Comparison of ENCODE assay signal across 1 mouse cellular context in the genomic region with DNA sequence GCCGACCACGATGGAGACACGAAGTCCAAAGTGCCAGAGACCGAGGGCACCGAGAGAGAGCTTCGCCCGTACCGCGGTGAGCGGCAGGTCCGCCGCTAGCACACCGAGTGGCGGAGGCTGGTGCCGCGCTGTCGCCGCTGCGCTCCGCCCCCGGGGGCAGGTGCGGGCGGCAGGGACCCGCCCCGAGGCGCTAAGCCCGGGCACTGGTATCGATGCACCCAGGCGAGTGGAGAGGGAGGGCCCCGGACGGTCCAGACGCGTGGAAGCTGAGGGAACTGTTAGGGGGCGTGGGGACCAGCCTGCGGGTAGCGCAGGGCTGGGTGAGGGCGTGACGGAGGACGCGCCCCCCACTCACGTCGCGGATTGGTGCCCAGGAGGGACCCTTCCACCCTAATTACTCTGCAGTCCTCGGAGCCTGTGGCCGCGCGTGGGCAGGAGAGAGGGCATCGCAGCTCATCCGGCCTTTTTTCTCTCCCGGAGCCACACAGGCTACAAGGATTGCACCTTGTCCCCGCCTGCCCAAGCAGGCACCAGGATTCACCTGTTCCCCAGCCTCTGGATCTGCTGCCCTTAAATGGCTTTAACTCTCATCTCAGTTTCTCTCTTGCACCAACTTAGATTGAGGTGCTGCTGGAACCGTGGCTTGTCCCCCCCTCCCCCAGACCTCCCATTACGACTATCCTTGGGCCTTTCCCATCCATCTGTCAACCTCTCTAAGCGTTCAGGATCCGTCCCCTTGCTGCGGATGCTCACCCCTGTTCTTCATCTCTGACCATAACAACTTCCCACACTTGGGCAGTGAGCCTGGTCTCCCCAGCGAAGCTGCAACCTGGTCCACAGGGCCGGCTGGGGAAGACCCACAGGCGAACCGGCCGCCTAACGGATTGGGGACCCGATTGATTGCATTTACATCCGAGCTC.
A peak's percentile ranks its signal among the peaks of the same experiment; 100 is the strongest.
TF ChIP-seq lines count a peak whose summit lies in the region.

No protein-coding gene starts in this region.

TF ChIP-seq in CH12.LX, 34 proteins besides CTCF, POLR2A, EP300 and RAD21 (continued from another document):
- TF ChIP-seq KAT2A (IDR thresholded peaks at IDR 0.05; ENCODE audit: insufficient replicate concordance, low read length) (no peak), TCF12 (IDR thresholded peaks at IDR 0.05; ENCODE audit: low read depth, low read length) (peak; percentile 32; the same call in 1 of the 2 replicates), RCOR1 (conservative IDR thresholded peaks at IDR 0.05; ENCODE audit: low read depth, low read length) (no peak), BHLHE40 (IDR thresholded peaks at IDR 0.05; ENCODE audit: low read depth, low read length) (peak; percentile 28; the same call in 1 of the 2 replicates), MEF2A (IDR thresholded peaks at IDR 0.05; ENCODE audit: borderline replicate concordance, low read depth, low read length) (no peak), TBP (conservative IDR thresholded peaks at IDR 0.05; ENCODE audit: low read depth, low read length) (no peak), CHD1 (IDR thresholded peaks at IDR 0.05; ENCODE audit: low read depth, low read length) (no peak), JUN (IDR thresholded peaks at IDR 0.05; ENCODE audit: insufficient read depth, low read depth, low read length) (no peak), MAX (IDR thresholded peaks at IDR 0.05; ENCODE audit: low read length) (no peak), ETS1 (conservative IDR thresholded peaks at IDR 0.05; ENCODE audit: low read depth, low read length) (no peak), ZMIZ1 (IDR thresholded peaks at IDR 0.05; ENCODE audit: low read depth, low read length) (0 out of 2 replicates have a peak, but pooled peaks have one; percentile 47), SMC3 (IDR thresholded peaks at IDR 0.05; ENCODE audit: low read depth, low read length) (0 out of 2 replicates have a peak, but pooled peaks have one; percentile 8), NRF1 (IDR thresholded peaks at IDR 0.05; ENCODE audit: low read depth, low read length) (no peak), POLR2AphosphoS2 (IDR thresholded peaks at IDR 0.05; ENCODE audit: low read depth, low read length) (no peak), PAX5 (IDR thresholded peaks at IDR 0.05; ENCODE audit: low read length) (no peak), SIN3A (IDR thresholded peaks at IDR 0.05; ENCODE audit: low read length) (peak; percentile 60; the same call in 1 of the 2 replicates), CHD2 (IDR thresholded peaks at IDR 0.05; ENCODE audit: low read length) (no peak), GABPA (IDR thresholded peaks at IDR 0.05; ENCODE audit: insufficient replicate concordance, low read depth, low read length) (no peak), ZC3H11A (IDR thresholded peaks at IDR 0.05; ENCODE audit: low read depth, low read length) (no peak), UBTF (IDR thresholded peaks at IDR 0.05; ENCODE audit: low read depth, low read length) (peak; percentile 93)
TF ChIP-seq in CH12.LX: peak in this region for 6.
